Mouse (Mus musculus): ENCODE data around the gene Tecta.

DNA sequence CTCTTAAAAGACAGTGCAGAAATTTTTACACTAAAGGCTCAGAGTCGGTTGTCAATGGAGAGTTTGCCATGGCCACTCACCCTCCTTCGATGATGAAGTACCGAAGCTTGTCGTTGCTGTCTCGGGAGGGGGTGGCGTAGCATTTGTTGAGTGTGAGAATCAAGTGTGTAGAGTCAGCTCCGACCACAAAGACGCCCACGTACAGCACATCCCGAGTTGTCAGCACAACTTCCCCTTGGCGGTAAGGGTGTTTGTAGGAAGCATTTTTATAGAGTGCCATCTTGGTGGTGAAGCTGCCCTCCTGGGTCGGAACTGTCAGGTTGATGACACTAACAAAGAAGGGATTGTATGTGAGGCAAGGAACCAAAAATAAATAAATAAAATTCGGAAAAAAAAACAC is 62.7 kb downstream of the Tecta start:
- TF ChIP-seq CTCF (IDR thresholded peaks at IDR 0.05; ENCODE audit: control insufficient read depth, insufficient read depth, insufficient read length) (no peak), USF1 (IDR thresholded peaks at IDR 0.05; ENCODE audit: low read depth) (no peak)
